Mouse (Mus musculus): ENCODE measurements around the gene Xylt1. TPM values are rescaled to one million over a fixed set of nuclear protein-coding genes. Genes with fewer than 3 reads are reported as not detected.

Gene Xylt1
- polyA plus RNA-seq, 1 experiment from 2014 or later, result 0.73 TPM

- no peak for DNase-seq (ENCODE audit: low spot score)
- Histone ChIP-seq H3K9me3 (ENCODE audit: control insufficient read depth, low read length) (no peaks in the 10 kb centered on the region), H3K4me2 (no peak overlapping the region), H3K36me3 (ENCODE audit: control insufficient read depth, insufficient read depth, low read length) (no peaks in the 10 kb centered on the region), H3K27me3 (replicated peaks; ENCODE audit: control insufficient read depth, insufficient read depth, low read length) (no peaks in the 10 kb centered on the region), H3K27ac (ENCODE audit: low read depth, low read length) (no peak overlapping the region), H3K9ac (ENCODE audit: low read depth, low read length) (no peak overlapping the region), H3K4me1 (replicated peaks; ENCODE audit: control insufficient read depth, insufficient read depth, low read length) (no peaks in the 10 kb centered on the region), H3K4me3 (ENCODE audit: low read depth, low read length) (no peak overlapping the region)
- 50% methylated on average over 5 of the region's 5 CpGs for WGBS
- no peak for ATAC-seq (replicated peaks; ENCODE audit: low FRiP score)
These were observed 152.4 kb downstream of the Xylt1 start for GRCm38 (mm10) chr7:117533164-117533563.

DNA sequence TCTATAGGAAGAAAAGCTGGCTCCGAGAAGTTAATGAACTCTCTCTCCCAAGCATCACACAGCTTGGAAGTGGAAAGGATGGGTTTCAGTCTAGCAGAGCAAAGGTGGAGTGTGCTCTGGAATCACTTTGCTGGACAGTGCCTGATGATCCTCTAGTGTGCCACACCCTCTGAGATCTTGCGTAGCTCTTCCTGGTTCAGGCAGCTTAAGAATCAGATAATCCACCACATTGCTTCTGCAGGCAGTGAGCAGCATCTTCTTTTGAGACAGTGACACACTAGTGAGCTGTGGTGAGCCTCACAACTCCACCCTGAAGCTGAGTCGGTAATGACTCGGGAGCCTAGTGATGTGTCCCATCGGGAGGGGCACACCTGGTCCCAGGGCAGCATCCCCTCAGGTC, 159.2 kb downstream of the Xylt1 start:
- Histone ChIP-seq H3K27me3 (replicated peaks; ENCODE audit: control insufficient read depth, insufficient read depth, low read length) (no peaks in the 10 kb centered on the region), H3K36me3 (ENCODE audit: control insufficient read depth, insufficient read depth, low read length) (no peaks in the 10 kb centered on the region), H3K9me3 (ENCODE audit: control insufficient read depth, low read length) (no peaks in the 10 kb centered on the region), H3K27ac (ENCODE audit: low read depth, low read length) (no peak overlapping the region), H3K4me2 (no peak overlapping the region), H3K9ac (ENCODE audit: low read depth, low read length) (no peak overlapping the region), H3K4me3 (ENCODE audit: low read depth, low read length) (no peak overlapping the region), H3K4me1 (replicated peaks; ENCODE audit: control insufficient read depth, insufficient read depth, low read length) (no peaks in the 10 kb centered on the region; the same call in 1 of the 2 replicates)
- WGBS, result 60% methylated on average over 5 of the region's 5 CpGs
- no peak for ATAC-seq (replicated peaks; ENCODE audit: low FRiP score)
- DNase-seq (ENCODE audit: low spot score), result no peak

DNA sequence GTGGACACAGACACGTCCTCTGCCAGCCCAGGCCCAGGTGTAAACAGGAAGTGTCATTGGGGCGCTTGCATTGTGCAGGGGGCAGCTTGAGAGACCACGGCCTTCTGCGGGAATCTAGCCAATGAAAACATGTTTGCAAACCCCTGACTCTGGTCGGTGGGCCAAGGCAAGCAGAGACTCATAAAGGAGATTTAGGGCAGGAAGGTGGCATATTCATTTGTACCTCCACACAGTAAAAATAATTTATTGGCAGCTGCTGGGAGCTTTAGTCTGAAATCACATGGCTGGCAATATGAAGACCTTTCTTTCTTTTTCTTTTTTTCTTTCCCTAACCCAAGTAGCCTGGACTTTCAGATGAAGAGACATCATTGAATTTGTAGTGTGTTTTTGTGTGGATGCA, 159.6 kb downstream of the Xylt1 start:
- no peak overlapping the region for H3K4me3 ChIP-seq (ENCODE audit: low read depth, low read length)
- no peaks in the 10 kb centered on the region for H3K9me3 ChIP-seq (ENCODE audit: control insufficient read depth, low read length)
- WGBS, result 44% methylated on average over 5 of the region's 5 CpGs
- H3K9ac ChIP-seq (ENCODE audit: low read depth, low read length), result no peak overlapping the region
- ATAC-seq (replicated peaks; ENCODE audit: low FRiP score) (no peak), DNase-seq (ENCODE audit: low spot score) (no peak)
- no peak overlapping the region for H3K4me2 ChIP-seq
- H3K4me1 ChIP-seq (replicated peaks; ENCODE audit: control insufficient read depth, insufficient read depth, low read length), result no peaks in the 10 kb centered on the region; the same call in 1 of the 2 replicates
- no peak overlapping the region for H3K27ac ChIP-seq (ENCODE audit: low read depth, low read length)
- no peaks in the 10 kb centered on the region for H3K36me3 ChIP-seq (ENCODE audit: control insufficient read depth, insufficient read depth, low read length)
- no peaks in the 10 kb centered on the region for H3K27me3 ChIP-seq (replicated peaks; ENCODE audit: control insufficient read depth, insufficient read depth, low read length)

GRCm38 (mm10) chr7:117541056-117541455, 160.3 kb downstream of the Xylt1 start:
- H3K9ac ChIP-seq (ENCODE audit: low read depth, low read length), result no peak overlapping the region
- 45% methylated on average over 1 of the region's 1 CpGs for WGBS
- no peak for DNase-seq (ENCODE audit: low spot score)
- no peaks in the 10 kb centered on the region for H3K9me3 ChIP-seq (ENCODE audit: control insufficient read depth, low read length)
- no peaks in the 10 kb centered on the region; the same call in 1 of the 2 replicates for H3K4me1 ChIP-seq (replicated peaks; ENCODE audit: control insufficient read depth, insufficient read depth, low read length)
- ATAC-seq (replicated peaks; ENCODE audit: low FRiP score), result no peak
- no peak overlapping the region for H3K27ac ChIP-seq (ENCODE audit: low read depth, low read length)
- H3K4me3 ChIP-seq (ENCODE audit: low read depth, low read length), result no peak overlapping the region
- H3K4me2 ChIP-seq, result no peak overlapping the region
- no peaks in the 10 kb centered on the region for H3K36me3 ChIP-seq (ENCODE audit: control insufficient read depth, insufficient read depth, low read length)
- no peaks in the 10 kb centered on the region for H3K27me3 ChIP-seq (replicated peaks; ENCODE audit: control insufficient read depth, insufficient read depth, low read length)

DNA sequence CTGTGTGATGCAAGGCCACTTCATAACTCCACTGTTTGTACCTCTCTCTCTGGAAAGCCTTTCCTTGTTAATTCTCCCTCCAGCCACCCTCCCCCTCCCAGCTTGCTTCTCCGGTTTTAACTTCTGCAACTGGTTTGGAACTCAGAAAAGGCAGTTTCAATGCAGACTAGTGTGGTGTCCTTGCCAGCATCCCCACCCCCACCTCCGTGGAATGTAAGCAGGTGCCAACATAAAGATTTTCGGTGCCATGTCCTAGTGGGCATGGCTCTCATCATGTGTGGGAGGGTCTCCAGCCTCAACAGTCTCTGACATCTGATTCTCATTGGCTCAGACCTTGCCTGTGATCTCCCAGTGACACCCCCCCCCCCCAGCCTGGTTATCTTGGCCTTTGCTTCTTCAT, 160.9 kb downstream of the Xylt1 start:
- Histone ChIP-seq H3K36me3 (ENCODE audit: control insufficient read depth, insufficient read depth, low read length) (no peaks in the 10 kb centered on the region), H3K9me3 (ENCODE audit: control insufficient read depth, low read length) (no peaks in the 10 kb centered on the region), H3K4me2 (no peak overlapping the region), H3K27me3 (replicated peaks; ENCODE audit: control insufficient read depth, insufficient read depth, low read length) (no peaks in the 10 kb centered on the region), H3K27ac (ENCODE audit: low read depth, low read length) (no peak overlapping the region), H3K4me1 (replicated peaks; ENCODE audit: control insufficient read depth, insufficient read depth, low read length) (no peaks in the 10 kb centered on the region; the same call in 1 of the 2 replicates), H3K4me3 (ENCODE audit: low read depth, low read length) (no peak overlapping the region), H3K9ac (ENCODE audit: low read depth, low read length) (no peak overlapping the region)
- no peak for ATAC-seq (replicated peaks; ENCODE audit: low FRiP score)
- 73% methylated on average over 3 of the region's 3 CpGs for WGBS
- no peak for DNase-seq (ENCODE audit: low spot score)

DNA sequence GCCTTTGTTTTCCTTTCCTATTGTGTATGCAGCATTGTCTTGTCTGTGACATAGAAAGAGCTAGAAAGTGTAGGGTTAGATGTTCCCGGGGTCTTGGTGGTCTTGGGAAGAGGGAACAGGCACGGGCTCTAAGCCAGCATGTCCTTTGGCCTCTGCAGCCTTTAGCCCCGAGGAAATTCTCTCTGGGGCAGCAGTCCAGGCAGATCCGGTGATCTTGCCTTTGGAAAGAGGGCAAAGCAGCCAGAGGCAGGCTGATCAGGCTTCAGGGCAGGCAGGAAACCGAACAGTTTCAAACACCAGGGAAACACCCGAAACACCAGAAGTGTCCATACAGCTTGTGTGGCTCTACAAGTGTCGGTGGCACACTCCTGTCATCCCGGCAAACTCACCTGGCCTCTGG, 162.3 kb downstream of the Xylt1 start:
- DNase-seq (ENCODE audit: low spot score), result no peak
- no peaks in the 10 kb centered on the region for H3K27me3 ChIP-seq (replicated peaks; ENCODE audit: control insufficient read depth, insufficient read depth, low read length)
- no peaks in the 10 kb centered on the region; the same call in 1 of the 2 replicates for H3K4me1 ChIP-seq (replicated peaks; ENCODE audit: control insufficient read depth, insufficient read depth, low read length)
- H3K9me3 ChIP-seq (ENCODE audit: control insufficient read depth, low read length), result no peaks in the 10 kb centered on the region
- H3K4me3 ChIP-seq (ENCODE audit: low read depth, low read length), result no peak overlapping the region
- no peak for ATAC-seq (replicated peaks; ENCODE audit: low FRiP score)
- no peak overlapping the region for H3K4me2 ChIP-seq
- H3K9ac ChIP-seq (ENCODE audit: low read depth, low read length), result no peak overlapping the region
- WGBS, result 71% methylated on average over 8 of the region's 8 CpGs
- H3K36me3 ChIP-seq (ENCODE audit: control insufficient read depth, insufficient read depth, low read length), result no peaks in the 10 kb centered on the region
- H3K27ac ChIP-seq (ENCODE audit: low read depth, low read length), result no peak overlapping the region

GRCm38 (mm10) chr7:117544126-117544525, 163.3 kb downstream of the Xylt1 start:
- Histone ChIP-seq H3K9me3 (ENCODE audit: control insufficient read depth, low read length) (no peaks in the 10 kb centered on the region), H3K4me3 (ENCODE audit: low read depth, low read length) (no peak overlapping the region), H3K27me3 (replicated peaks; ENCODE audit: control insufficient read depth, insufficient read depth, low read length) (no peaks in the 10 kb centered on the region), H3K27ac (ENCODE audit: low read depth, low read length) (no peak overlapping the region), H3K4me1 (replicated peaks; ENCODE audit: control insufficient read depth, insufficient read depth, low read length) (no peaks in the 10 kb centered on the region; the same call in 1 of the 2 replicates), H3K4me2 (no peak overlapping the region), H3K36me3 (ENCODE audit: control insufficient read depth, insufficient read depth, low read length) (no peaks in the 10 kb centered on the region), H3K9ac (ENCODE audit: low read depth, low read length) (no peak overlapping the region)
- DNase-seq (ENCODE audit: low spot score) (no peak), ATAC-seq (replicated peaks; ENCODE audit: low FRiP score) (no peak)
- 44% methylated on average over 2 of the region's 2 CpGs for WGBS

DNA sequence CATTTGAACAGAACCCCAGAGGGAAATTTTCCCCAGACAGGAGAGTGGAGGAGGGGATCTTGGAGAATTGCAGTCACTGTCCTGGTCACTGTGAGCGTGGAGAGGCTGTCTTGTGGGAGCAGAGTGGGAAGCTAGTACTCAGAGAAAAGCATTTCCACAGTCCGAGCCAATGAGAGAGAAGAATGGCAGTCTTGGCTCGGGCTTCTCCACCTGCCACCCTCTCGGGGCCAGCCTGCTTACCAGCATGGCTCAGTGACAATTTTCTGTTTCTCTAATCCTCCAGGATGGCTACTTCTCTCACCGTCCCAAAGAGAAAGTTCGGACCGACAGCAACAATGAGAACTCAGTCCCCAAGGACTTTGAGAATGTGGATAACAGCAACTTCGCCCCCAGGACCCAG, 167.5 kb downstream of the Xylt1 start:
- Histone ChIP-seq H3K4me3 (ENCODE audit: low read depth, low read length) (no peak overlapping the region), H3K27ac (ENCODE audit: low read depth, low read length) (no peak overlapping the region), H3K27me3 (replicated peaks; ENCODE audit: control insufficient read depth, insufficient read depth, low read length) (no peaks in the 10 kb centered on the region), H3K4me1 (replicated peaks; ENCODE audit: control insufficient read depth, insufficient read depth, low read length) (no peaks in the 10 kb centered on the region), H3K9ac (ENCODE audit: low read depth, low read length) (no peak overlapping the region), H3K9me3 (ENCODE audit: control insufficient read depth, low read length) (no peaks in the 10 kb centered on the region), H3K4me2 (no peak overlapping the region), H3K36me3 (ENCODE audit: control insufficient read depth, insufficient read depth, low read length) (no peaks in the 10 kb centered on the region)
- DNase-seq (ENCODE audit: low spot score) (no peak), ATAC-seq (replicated peaks; ENCODE audit: low FRiP score) (no peak)
- WGBS, result 81% methylated on average over 8 of the region's 8 CpGs

- no peaks in the 10 kb centered on the region for H3K27me3 ChIP-seq (replicated peaks; ENCODE audit: control insufficient read depth, insufficient read depth, low read length)
- no peak for ATAC-seq (replicated peaks; ENCODE audit: low FRiP score)
- no peak overlapping the region for H3K4me2 ChIP-seq
- no peak overlapping the region for H3K4me3 ChIP-seq (ENCODE audit: low read depth, low read length)
- no peaks in the 10 kb centered on the region for H3K36me3 ChIP-seq (ENCODE audit: control insufficient read depth, insufficient read depth, low read length)
- no peak for DNase-seq (ENCODE audit: low spot score)
- no peak overlapping the region for H3K9ac ChIP-seq (ENCODE audit: low read depth, low read length)
- H3K9me3 ChIP-seq (ENCODE audit: control insufficient read depth, low read length), result no peaks in the 10 kb centered on the region
- H3K4me1 ChIP-seq (replicated peaks; ENCODE audit: control insufficient read depth, insufficient read depth, low read length), result no peaks in the 10 kb centered on the region
- no peak overlapping the region for H3K27ac ChIP-seq (ENCODE audit: low read depth, low read length)
- WGBS, result 84% methylated on average over 16 of the region's 16 CpGs
These were observed 170.3 kb downstream of the Xylt1 start for GRCm38 (mm10) chr7:117550916-117551549.

Measured in liver, embryonic 11.5 days (tissue).